Mouse (Mus musculus): ENCODE data around the gene Hist1h1a.

Hist1h1a gene

DNA sequence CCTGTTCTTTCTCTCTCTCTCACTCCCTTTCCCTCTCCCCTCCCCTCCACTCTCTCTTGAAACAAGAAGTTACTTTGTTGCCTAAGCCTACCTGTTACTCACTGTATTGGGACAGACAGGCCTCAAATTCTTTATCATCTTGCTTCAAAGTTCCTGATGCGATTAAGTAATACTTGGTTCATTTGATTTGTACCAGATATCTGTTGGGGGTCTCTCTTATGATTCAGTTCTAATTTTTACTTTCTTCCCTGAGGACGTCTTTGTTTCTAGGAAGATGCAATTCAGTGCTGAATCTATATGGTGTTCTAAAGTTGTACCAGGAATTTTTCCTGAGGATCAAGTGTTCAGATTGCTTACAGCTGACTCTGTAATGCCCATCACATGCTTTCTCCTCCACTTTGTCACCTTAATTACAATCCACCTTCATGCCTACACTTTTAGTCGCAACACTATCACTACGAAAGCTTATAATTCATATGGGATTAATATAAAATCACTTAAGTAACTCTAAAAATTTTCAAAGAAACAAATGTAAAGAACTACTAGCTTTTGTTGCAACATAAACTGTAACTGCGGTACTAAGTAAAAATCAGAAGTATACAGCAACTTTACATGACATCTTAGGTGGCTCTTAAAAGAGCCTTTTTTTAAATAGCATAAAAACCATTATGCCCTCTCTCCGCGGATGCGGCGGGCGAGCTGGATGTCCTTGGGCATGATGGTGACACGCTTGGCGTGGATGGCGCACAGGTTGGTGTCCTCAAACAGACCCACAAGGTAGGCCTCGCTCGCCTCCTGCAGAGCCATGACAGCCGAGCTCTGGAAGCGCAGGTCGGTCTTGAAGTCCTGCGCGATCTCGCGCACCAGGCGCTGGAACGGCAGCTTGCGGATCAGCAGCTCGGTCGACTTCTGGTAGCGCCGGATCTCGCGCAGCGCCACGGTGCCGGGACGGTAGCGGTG, 18.8 kb upstream of the Hist1h1a start:
- no peak for DNase-seq

DNA sequence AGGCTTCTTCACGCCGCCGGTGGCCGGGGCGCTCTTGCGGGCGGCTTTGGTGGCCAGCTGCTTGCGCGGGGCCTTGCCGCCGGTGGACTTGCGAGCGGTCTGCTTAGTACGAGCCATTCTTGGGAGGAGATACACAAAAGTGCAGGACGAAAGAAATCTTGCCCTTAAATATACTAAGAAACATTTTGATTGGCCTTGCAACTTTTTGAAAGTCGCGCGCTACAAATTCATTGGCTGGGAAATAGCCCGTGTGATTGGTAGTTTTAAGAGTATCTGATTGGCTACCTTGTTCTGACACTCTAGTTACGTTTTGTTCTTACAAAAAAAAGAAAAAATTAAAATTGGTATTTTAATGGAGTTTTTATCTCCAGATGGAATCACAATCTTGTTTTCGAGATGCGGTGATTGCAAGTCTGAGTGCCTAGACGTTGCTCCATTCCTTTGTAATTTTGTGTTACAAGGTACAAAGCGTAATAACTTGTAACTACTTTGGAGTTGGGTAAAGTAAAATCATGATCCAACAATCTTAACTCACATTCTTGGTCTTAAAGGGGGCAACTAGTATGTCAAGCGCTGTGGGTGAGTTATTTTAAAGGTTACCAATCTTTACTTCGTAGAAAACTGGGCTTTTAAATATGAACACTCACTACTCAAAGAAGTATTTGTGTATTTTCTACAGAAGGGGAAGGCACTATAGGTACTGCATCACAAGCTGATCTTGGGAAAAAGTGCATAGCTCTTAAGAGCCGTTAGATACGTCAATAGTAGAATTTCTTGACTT, 17.9 kb upstream of the Hist1h1a start, which contains the start of gene Hist1h3c:
Gene Hist1h3c (minus strand): TSS at position 222 of the 781 bp plus-strand sequence.
- DNase-seq = peak; percentile 84 to 89

DNA sequence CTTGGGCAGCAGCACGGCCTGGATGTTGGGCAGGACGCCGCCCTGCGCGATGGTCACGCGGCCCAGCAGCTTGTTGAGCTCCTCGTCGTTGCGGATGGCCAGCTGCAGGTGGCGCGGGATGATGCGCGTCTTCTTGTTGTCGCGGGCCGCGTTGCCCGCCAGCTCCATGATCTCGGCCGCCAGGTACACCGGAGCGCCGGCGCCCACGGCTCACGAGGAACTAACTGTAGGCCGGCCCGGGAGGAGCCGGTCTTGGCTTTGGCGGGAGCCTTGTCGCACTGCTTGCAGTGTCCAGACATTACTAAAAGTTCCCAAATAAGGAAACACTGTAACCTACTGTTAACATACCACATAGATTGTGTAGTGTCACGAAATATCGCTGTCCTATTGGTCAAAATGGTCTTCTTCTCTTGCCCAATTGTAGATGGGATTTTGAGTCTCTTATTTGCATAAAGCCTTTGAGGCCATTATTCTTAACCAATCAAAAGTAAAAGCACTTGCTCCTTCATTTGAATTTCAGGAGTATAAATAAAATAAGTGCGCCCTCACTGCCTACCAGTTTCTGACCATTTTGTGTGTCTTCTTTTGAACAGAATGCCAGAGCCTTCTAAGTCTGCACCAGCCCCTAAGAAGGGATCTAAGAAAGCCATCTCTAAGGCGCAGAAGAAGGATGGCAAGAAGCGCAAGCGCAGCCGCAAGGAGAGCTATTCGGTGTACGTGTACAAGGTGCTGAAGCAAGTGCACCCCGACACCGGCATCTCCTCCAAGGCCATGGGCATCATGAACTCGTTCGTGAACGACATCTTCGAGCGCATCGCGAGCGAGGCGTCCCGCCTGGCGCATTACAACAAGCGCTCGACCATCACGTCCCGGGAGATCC, 17.0 kb upstream of the Hist1h1a start, which contains the start of gene Hist1h2bb:
Gene Hist1h2bb (plus strand): TSS at position 534 of the 880 bp plus-strand sequence.
- peak; percentile 71 to 83 for DNase-seq

DNA sequence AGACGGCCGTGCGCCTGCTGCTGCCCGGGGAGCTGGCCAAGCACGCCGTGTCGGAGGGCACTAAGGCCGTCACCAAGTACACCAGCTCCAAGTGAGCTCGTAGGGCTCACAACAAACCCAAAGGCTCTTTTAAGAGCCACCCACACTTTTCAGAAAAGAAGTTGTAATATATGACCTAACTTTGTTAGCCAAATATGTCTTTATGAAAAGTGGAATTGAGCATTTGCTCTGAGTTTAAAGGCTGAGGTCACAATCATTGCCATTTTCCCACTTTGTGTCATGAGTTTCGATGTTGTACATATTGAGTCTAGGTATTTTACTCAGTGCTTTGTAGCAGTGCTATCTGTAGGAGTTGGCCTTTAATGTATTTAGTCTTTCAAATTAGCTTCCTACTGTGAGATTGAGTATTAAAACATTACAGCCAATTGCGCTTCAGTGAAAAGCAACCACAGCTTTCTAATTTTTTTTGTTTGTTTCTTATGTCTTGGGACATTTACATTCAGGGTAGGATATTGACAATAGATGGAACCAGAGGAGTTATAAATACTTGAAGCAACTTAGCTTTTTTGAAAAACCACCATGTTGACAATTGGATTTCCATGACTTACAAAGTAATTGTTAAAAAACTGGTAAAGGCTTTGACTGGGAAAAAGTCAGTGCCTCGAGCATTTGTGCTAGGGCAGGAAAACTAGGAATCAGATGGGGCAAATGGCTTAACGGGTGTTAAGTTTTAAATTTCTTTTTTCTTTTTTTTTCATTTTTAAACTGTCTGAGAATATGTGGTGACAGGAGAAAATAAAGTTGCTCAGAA, 16.2 kb upstream of the Hist1h1a start:
- DNase-seq = peak in 1 of 2 experiments; percentile 17

DNA sequence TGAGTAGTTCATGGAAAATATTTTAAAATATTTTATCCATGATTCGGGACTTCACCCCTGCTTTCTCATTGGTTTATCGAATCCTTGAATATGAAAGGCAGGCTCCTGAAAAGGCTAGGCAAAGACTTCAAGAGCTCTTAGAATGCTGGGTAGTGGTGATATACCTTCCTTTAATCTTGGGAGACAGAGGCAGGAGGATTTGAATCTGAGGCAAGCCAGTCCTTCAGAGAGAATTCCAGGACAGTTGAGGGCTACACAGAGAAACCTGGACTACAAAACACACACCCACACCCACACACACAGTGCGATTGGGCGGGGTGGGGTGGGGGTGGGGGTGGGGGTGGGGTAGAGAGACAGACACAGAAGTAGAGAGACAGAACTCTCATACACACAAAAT, 15.6 kb upstream of the Hist1h1a start:
- DNase-seq = no peak

DNA sequence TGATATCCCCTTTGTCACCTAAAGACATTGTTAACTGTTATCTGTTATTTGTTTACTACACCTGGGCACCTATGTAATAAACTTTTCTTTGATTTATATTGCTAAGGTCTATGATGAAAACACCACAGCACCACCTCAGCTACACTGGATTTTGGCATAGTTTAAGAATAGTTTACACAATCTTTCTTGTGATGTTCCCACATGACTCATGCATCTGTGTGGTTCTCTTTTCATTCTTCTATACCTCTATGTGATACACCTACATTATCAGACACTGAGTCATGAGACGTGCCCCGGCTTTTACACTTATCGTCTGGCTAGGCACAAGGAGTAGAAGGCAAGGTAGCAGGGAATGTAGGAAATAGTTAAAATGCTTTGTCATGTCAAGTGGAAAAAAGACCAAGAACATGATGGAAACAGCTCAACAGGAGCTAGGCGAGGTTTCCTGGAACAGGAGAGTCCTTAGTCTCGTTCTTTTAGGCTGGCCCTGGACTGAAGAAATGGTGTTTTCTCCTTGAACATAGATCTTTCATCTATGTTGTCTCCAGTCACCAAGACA, 13.8 kb upstream of the Hist1h1a start:
- no peak for DNase-seq

DNA sequence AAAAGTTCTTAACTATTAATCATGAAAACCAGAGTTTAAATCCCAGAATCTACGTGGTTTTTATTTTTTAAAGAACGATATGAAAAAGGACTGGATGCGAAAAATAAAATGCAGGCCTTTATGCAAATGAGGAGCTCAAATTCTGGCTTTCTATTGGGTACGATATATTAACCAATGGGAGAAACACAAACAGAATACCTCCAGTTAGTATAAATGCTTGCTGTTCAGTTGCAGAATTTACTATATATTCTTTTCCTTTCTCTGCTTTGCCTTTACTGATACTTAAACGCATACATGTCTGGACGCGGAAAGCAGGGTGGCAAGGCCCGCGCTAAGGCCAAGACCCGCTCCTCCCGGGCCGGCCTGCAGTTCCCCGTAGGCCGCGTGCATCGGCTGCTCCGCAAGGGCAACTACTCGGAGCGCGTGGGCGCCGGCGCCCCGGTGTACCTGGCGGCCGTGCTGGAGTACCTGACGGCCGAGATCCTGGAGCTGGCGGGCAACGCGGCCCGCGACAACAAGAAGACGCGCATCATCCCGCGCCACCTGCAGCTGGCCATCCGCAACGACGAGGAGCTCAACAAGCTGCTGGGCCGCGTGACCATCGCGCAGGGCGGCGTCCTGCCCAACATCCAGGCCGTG, 12.5 kb upstream of the Hist1h1a start, which contains the start of gene Hist1h2ab:
Gene Hist1h2ab (plus strand): TSS at position 288 of the 639 bp plus-strand sequence.
- peak; percentile 53 to 68 for DNase-seq

GRCm38 (mm10) chr13:23751478-23751956, 11.9 kb upstream of the Hist1h1a start:
- DNase-seq = no peak

DNA sequence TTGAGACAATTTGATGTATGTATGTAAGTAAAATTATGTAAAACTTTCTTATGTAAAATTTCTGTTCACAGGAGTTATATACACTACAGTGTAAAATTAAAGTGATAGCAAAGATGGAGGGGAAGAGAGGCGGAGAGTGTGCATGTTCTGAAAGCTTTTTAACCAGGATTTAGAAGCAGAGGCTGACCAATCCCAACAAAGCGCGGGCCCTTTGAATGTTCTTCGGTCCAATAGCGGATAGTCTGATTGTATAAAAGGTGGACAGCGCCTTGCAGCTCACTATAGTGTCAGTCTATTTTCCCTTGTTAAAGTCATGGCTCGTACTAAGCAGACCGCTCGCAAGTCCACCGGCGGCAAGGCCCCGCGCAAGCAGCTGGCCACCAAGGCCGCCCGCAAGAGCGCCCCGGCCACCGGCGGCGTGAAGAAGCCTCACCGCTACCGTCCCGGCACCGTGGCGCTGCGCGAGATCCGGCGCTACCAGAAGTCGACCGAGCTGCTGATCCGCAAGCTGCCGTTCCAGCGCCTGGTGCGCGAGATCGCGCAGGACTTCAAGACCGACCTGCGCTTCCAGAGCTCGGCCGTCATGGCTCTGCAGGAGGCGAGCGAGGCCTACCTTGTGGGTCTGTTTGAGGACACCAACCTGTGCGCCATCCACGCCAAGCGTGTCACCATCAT, 11.3 kb upstream of the Hist1h1a start, which contains the start of gene Hist1h3b:
Gene Hist1h3b (plus strand): TSS at position 201 of the 675 bp plus-strand sequence.
- DNase-seq = peak; percentile 75 to 89

DNA sequence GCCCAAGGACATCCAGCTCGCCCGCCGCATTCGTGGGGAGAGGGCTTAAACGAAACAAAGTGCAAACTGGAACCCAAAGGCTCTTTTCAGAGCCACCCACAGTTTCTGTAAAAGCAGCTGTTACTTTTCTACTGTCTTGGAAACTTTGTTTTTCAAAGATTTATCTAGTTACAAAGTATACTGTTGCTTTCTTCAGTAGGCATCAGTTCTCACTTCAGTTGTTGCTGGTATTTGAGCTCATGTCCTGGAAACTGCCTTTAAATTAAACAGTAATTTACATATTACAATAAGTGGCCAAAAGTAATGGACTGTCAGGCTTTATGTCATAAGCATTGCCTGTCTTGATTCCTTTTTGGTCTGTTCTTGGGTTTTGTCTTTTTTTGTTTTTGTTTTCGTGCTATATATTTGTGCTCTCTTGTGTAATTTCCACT, 10.7 kb upstream of the Hist1h1a start:
- DNase-seq = no peak

DNA sequence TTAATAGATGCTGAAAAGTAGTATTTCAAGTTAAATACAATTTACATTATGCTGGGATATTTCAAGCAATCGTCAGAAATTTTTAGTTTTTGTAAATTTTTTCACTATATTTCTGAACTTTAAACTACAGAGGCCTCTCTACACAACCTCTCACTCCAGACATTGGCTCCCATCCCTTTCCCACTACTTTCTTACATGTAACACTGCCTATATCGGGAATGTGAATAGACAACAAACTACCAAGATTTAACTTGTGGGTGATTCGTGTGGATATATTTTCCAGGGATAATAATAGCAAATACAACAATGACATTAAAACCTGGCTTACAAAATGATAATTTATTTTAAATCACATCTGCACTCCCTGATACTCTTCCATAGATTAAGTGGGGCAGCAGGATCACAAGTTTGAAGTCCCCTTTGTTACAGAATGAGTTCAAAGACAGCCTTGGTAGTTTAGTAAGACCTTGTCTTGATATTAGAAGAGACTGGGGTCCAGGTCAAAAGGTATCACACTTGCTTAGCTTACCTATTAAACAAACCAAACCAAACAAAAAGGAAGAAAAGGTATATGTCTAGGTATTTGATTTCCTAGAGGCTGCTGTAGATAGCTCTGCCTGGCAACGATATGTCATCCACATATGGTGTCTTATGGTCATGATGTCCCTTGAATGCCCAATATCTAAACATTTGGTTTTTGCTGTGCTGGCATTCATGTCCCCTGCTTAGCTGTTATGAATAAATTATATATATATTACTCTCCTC, 10.0 kb upstream of the Hist1h1a start:
- DNase-seq = no peak

DNA sequence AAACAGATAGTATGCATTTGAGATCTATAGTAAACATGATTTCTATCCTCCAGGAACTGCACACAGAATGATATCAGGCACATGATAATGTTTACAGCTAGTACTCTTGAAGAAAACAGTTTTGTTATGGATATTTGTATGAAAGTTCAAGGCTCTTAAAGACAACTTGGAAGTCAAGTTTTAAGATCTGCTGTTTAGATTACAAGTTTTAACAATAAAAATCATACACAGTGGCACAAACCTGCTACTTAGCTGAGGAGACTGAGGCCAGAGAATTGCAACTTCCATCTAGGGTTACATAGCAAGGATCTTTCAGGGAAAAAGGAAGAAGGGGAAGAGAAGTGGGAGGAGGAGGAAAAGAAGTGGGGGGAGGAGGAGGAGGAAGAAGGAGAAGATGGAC, 8.5 kb upstream of the Hist1h1a start:
- no peak for DNase-seq

- peak; percentile 76 to 86 for DNase-seq
Measured at GRCm38 (mm10) chr13:23756790-23757189, 6.7 kb upstream of the Hist1h1a start, which contains the start of gene Hist1h4b. TSS of gene Hist1h4b (plus strand) at chr13:23757013.

GRCm38 (mm10) chr13:23757211-23757773, 6.2 kb upstream of the Hist1h1a start:
- peak in 1 of 2 experiments; percentile 16 for DNase-seq

DNA sequence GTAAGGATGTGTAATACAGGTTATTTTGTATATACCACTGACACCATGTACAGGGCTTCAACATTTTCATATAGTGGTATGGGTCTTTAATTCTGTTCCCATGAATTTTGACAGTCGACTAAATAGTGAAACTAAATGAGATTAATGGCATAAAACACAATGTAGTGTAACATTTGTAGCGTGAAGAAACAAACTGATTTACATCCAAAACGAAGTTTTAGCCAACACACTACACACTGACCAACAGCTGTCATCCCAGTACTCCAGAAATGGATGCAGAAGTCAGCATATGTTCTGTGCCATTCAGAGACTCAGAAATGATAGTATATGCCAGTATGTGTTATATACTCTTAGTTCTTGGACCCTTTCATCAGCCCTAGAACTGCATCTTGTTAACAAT, 5.5 kb upstream of the Hist1h1a start:
- no peak for DNase-seq

GRCm38 (mm10) chr13:23759251-23759771, 4.2 kb upstream of the Hist1h1a start:
- DNase-seq = no peak

GRCm38 (mm10) chr13:23759916-23760239, 3.6 kb upstream of the Hist1h1a start:
- DNase-seq = no peak
